Mouse (Mus musculus) left cerebral cortex, postnatal 36 days (tissue): Measurements from ENCODE around the gene Hk1. TPM values are rescaled to one million over a fixed set of nuclear protein-coding genes. Genes with fewer than 3 reads are reported as not detected.

Experiments used
- DNase-seq, 2 experiments: peaks; one replicate each; pipeline ENCODE4 v3.0.0; 2021 to 2022; ENCODE audit warnings: low spot score in 2 of 2, mixed read lengths in 1 of 2
- intact Hi-C: fragments of 180-260 bp; cut with DNase I; formaldehyde crosslinking; loops from one replicate; pipeline ENCODE4 v1.15.1; 2025
- total RNA-seq, 2 experiments: library from RNA; stranded (reverse); gene quantifications; 2 replicates each; pipeline ENCODE4 v1.2.3; 2021

Hk1 gene
- total RNA-seq, 2 experiments from 2014 or later: 310 to 327 TPM

DNA sequence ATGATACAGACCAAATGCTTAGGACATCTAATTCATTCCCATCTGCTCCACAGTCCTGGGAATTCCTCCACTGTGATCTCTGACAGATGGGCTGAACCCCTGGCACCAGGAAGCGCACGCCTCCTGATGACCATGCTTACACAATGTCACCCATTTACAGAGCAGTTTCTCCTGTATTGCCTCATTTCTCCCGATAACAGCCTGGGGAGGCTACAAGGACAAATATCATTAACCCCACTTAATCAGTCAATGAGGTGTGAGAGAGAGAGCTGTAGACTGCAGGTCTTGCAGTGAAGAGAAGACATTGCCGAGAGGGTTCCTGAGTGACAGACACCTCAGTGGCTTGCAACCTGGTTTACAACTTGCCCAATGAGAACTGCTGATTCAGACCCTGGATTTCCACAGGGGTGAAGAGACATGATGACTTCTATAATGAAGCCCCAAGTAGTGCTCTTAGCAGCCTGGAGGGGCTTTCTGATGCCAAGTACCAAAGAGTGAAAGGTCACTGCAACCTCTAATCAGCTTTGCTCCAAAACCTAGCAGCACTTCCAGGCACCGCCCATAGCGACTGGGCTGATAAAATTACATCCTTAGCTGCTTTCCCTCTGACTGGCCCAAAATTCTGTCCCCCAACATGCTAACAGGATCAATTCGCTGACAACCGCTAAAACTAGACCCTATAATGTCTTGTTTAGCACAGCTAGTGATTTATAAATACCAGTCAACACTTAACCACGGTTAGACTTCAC lies 35.5 kb downstream of the Hk1 start:
- no peak for DNase-seq
- intact Hi-C loops: loop anchor here (5.0 kb wide), 2 partner anchors 67 to 68 kb away; no protein-coding TSS in a partner anchor

DNA sequence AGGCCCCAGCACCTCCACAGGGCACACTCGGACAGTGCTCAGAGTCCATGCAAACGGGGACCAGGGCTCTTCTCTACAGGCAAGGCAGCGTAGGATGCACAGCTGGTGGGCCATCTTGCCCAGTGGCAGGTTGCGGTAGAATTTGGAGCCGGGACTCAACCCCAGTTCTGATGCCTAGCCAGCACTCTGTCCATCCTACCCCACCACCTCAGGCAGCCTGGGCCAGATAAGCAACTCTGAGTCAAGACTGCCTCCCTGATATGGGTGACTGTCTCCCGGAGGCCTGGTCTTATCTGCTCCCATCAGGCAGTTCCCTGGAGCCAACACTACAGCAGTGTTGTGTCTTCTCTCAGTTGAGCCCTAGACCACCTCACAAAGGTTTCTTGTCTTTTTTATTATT lies 37.2 kb downstream of the Hk1 start:
- DNase-seq: no peak
- intact Hi-C loops: loop anchor here (5.0 kb wide), 2 partner anchors 65 to 70 kb away; no protein-coding TSS in a partner anchor

DNA sequence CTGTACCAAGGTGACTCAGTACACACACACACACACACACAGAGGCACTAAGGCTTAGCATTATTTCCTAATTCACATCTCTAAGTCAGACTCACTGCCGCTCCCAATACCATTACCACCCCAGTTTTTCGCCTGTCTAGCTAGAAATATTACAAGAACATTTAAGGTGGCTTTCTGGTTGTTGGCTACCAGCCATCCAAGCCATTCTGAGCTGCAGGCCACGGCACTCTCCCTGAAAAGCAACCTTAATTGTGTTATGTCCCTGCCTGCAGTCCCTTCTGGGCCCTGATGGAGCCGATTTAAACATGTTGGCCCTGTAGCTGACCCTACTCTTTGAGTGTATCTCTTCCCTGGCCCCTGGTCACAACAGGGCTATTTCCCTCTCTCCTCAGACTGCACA lies 37.8 kb downstream of the Hk1 start:
- intact Hi-C loops: loop anchor here (5.0 kb wide), 2 partner anchors 65 to 70 kb away; no protein-coding TSS in a partner anchor
- no peak for DNase-seq

DNA sequence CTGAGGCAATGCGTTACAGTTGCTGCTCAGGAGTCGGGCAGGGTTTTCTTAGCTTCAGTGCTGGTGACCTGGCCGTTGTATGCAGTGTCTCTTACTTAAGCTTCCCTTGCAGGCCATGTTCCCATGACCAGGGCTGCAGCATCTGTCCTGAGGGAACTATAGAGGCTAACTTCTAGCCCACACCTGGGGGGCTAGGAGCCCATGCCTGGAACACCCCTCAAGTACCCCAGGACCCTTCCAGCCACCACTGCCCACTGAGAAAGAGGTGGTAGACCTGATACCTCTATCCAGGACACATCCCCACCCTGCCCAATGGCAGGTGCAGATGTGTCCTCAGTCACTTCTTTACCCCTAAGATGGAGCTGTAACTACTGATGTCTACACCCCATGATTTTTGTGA lies 38.7 kb downstream of the Hk1 start:
- no peak for DNase-seq
- intact Hi-C loops: loop anchor here (1.0 to 5.0 kb wide), 3 partner anchors 64 to 145 kb away; partner anchors contain the start of gene Vps26a

DNA sequence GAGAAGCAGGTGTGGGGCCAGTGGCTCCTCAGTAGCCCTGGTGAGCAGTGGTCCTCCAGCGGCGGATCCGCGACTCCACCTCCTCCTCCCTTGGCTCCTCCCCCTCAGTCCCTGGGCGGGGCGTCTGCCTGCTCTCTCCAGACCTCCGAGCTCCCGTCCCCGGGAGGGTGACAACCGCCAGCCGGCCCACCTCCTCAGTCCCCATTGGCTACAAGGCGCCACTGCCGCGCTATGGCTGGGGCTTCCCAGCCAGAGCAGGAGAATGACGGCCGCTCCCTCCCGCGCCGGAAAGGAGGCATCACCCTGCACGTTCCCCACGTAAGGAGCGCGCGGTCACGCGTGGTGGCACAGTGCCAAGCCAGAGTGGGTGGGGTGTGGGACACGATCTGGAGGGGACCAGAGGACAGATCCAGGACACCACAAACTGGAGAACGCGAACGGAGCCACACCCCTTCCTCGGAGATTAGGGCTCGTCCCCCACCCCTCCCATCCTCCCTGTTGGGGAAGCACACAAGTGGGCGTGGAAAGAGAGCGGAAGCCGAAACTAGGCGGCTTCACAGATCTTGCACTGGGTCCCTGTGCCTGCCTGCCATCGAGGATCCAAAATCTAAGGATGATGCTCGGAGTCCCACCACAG lies 39.5 kb downstream of the Hk1 start:
- peak; percentile 98 to 99 for DNase-seq
- intact Hi-C loops: loop anchor here (1.0 to 5.0 kb wide), 3 partner anchors 63 to 146 kb away; partner anchors contain the start of gene Vps26a

DNA sequence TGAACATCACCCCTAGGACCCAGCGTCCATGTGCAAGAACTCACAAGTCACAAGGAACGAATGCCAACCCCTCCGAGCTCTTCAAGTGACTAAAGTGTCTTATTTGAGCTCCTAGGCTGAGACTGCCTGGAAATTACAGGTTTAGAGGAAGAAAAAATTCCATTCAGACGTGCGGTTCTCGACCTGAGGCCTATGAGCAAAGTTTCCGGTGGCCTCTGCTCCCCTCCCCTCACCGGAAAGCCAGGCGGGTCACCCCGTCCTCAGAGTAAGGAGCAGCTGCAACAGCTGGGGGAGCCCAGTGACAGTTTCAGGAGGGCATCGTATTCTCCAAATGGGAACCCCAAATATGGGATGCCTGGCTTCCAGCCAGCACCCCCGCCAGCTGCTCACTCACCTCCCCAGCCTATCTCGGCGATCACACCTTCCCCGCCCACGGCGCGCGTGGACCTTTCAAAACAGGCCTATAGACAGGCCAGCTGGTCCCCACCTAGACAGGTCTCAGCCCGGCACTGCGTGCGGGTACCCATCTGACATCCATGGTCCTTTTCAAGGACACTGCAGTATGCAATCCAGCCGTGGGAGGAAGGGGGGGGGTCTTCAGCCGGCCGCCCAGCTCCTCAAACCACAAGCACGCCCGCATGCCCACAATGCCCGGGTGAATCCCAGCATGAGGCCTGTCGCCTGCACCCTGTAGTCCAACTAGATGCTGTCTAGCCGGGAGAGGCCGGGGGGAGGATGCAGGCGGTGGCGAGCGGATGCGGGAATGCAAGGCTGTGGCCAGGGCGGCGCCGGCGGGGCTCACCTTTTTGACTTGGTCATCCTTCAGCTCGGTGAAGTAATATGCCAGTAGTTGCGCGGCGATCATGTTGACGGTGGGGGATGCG lies 40.3 kb downstream of the Hk1 start:
- DNase-seq: peak; percentile 65 to 69
- intact Hi-C loops: loop anchor here (1.0 to 5.0 kb wide), 3 partner anchors 62 to 147 kb away; partner anchors contain the start of gene Vps26a

DNA sequence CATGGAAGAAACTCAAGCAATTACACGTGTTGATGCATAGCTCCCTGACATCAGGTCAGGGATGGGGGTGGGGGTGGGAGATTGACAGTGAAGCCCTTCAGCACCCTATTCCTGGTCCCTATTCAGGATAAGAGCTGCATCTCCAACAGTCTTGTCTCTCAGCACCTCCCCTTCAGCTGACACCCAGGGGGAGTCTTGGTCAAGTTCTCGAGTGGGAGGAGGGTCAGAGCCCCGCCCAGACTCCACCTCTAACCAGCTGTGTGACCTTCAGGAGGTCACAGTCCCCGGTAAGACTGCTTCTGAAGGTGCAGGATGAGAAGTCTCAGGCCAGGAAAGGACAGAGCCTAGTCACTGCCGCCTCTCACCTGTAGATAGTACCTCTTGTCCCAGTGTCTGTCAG lies 41.1 kb downstream of the Hk1 start:
- no peak for DNase-seq
- intact Hi-C loops: no loop called here

DNA sequence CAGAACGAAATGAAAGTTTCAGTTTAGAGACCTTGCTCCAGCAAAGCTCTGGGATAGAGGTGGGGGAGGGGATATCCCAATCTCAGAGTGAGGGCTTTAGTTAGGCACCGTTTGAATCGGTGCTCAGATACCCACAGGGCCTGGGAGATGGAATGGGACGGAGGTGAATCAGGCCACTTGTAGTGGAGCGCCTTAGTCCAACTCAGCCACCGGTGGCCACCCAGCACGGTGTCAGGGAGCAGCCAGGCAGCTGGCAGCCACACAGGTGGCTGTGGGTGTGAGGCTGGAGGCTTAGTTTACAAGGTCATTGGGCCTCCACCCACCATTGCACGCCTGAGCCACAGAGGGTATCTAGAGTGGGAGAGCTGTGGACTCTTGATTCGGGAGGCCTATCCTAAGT lies 41.5 kb downstream of the Hk1 start:
- intact Hi-C loops: no loop called here
- DNase-seq: no peak

DNA sequence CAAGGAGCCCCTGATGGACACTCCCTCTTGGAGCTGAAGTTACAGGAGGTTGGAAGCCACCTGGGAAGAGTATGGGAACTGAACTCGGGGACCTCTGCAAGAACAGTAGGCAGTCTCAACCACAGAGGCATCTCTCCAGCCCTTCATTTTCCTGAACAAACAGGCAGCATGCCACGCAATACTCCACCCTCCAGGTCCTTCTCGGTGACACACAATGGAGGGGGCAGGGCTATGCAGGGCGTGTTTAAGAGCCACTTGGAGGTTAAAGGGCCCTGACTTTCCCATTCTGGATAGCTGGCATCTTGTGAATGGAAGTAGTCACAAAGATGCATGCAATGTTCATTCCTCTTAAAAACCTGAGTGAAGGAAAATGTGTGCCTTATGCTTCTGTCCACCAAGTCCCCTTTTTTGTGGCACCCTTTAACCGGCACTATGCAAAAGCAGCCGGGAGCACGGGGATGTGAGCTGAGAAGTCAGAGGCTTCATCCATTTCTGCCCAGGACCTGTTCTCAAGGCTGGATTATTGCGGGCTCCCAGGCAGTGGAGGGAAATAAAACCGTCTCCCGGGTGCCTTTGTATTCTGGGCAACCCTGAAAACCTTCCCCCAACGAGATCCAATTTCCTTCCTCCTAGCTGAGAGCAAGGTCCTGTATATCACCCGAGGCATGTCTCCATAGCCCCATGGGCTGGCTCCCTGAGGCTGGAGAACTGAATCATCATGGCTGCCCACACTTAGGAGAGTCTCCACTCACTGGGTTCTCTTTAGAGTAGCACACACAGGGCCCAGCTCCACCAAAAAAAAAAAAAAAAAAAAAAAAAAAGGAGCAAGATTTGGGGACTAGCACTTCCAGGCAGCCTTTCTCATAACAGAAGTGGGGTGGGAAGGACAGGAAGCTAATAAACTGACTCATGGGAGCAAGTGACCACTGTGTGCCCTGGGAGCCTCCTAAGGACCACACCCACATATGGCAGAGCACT lies 42.8 kb downstream of the Hk1 start:
- intact Hi-C loops: no loop called here
- no peak for DNase-seq

DNA sequence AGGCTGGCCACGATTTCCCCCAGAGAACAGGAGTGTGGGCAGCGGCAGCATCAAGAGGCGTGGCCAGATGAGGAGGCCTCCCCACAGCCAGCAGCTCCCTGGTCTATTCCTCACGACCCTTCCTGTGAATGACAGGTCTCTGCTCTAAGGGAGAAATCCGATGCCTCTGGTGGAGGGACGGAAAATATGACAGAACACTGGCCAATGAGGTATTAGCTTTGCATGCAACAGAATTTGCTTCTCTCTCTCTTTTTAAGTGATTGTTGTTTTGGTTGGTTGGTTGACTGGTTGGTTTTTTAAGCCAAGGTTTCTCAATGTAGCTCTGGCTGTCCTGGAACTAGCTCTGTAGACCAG lies 44.3 kb downstream of the Hk1 start:
- intact Hi-C loops: no loop called here

DNA sequence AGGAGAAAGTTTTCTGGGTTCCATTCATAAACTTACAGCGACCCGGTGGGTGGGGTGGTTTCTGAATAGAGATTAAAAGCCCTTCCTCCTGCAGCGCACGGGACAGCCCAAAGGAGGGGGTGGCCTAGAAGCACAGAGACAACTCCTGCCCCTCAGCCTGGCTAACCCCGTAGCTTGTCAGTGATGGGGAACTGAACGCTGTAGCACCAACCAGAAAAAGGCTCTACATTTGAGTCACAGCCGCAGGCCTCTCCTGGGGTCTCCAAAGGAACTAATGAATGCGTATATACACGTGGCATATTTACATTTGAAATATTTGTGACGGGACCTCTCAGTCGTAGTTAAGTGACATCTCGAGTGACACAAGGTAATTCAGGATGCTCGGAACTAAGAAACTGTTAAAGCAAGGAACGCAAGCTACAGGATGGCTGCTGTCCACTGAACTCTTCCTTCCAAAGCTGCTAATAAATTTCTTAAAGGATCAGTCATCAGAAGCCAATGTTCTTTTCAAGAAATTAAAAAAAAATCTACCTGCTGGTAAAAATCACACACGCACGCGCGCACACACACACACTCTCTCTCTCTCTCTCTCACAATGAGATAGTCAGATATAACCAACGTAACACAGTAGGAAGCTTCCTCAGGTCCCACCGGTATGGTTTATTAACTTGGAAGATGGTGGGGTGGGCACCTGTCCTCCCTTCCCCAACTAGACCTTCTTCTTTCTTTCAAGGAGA lies 44.9 kb downstream of the Hk1 start:
- intact Hi-C loops: no loop called here

More for the DNA sequence above, 44.3 kb downstream of the Hk1 start:
- DNase-seq: no peak

DNA sequence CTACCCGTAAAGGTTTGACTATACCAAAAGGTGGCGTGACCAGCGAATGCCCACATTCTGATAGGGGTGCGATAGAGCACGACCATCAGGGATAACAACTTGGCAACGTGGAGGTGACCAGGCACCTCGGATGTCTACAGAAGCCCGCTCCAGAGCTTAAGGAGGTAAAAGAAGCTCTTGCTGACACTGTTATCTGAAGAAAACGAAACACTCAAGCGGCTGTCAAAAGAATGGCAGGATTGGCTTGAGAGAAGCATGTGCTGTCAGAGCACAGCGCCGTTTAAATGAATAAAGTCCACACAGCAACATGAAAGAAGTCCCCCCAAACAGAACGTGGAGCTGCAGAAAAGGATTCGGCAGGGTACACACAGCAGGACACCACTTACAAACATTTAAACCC lies 46.4 kb downstream of the Hk1 start:
- DNase-seq: no peak
- intact Hi-C loops: no loop called here

More for the DNA sequence above, 44.9 kb downstream of the Hk1 start:
- no peak for DNase-seq

DNA sequence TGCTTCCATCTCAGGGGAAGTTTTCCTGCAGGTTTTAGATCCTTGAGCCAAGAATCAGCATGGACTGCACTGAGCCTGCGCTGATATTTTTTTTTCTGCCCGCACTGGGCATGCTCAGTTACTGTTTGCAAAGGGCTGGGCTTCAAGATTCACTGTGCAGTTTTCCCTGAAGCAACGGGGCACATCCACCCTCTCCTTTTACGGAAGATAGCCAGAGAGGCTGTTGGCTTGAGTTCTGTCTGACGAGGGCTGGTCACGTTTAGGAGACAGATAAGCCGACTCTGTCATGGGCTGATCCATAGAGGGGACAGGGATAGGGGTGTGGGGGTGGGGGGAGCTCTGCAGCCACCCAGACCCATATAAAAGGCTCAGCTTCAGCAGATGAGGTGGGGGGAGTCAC lies 47.2 kb downstream of the Hk1 start:
- DNase-seq: peak; percentile 51 to 52
- intact Hi-C loops: no loop called here

DNA sequence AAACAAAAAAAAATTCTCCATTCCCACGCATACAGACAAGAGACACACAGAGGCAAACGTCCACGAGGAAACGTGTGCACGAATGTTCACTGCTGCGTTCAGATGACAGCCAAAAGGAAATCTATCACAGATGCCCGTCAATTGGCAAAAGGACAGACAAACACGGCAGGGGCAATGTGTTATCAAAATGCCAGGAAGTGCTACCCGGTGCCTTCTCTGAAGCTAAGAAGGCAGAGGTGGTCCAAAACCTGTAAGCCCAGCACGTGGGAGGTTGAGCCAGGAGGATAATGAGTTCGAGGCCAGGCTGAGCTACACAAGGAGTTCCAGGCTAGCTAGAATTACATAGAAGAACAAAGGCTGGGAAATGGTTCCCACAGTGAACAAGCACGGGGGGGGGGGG lies 47.9 kb downstream of the Hk1 start:
- DNase-seq: no peak
- intact Hi-C loops: no loop called here

DNA sequence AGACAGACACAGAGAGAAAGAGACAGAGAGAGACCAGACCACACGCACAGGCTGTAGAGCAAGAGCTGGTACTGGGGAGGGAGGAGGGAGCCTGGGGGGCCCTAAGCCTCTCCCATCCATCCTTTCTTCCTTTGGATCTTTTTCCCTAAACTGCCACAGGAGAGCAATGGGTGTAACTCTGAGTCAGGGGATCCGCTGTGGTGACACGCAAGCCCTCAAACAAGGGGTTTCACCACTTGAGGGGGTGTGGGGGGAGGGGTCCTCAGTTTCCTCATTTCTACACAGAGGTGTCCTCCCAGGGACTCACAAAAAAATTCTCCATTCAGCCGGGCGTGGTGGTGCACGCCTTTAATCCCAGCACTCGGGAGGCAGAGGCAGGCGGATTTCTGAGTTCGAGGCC lies 48.4 kb downstream of the Hk1 start:
- intact Hi-C loops: no loop called here

DNA sequence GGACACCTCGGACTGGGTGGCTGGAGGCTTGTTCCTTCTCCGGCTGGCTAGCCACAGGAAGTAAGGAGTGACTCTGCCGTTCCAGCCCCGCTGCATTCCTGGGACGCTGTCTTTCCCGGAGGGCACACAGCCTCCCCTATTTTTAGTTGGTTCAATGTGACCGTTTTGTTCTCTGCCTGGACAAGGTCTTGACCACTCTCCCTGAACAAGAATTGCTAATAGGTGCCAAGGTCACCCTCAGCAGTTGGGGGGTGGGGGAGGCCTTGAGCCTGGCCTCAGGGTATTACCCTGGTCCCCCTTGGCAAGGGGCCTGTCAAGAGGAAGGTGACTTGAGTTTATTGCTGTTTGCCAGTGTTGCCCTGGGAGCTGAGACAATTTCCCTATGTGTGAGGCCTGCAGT lies 49.9 kb downstream of the Hk1 start:
- intact Hi-C loops: no loop called here
- no peak for DNase-seq

More for the DNA sequence above, 48.4 kb downstream of the Hk1 start:
- DNase-seq: no peak

DNA sequence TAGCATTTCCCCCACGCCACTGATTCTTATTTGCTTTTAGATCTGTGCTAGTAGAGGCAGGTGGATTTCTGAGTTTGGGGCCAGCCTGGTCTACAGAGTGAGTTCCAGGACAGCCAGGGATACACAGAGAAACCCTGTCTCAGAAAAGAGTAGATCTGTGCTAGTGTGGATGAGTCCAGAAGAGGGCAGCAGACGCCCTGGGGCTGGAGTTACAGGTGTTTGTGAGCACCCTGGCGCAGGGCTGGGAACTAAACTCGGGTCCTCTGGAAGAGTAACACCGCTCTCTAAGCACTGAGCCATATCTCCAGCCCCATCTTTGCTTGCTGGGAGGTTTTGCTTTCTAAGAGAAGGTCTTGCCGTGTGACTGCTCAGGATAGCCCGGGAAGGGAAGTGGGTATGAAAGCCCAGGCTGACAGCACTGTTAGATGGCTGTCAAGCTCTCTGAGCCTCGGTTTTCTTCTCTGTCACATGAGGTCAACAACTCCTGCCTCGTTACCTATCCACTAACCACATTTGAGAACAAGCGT lies 50.8 kb downstream of the Hk1 start:
- DNase-seq: no peak
- intact Hi-C loops: no loop called here
